Mouse (Mus musculus): Measurements from ENCODE around the gene Glipr2. TPM values are rescaled to one million over a fixed set of nuclear protein-coding genes. Genes with fewer than 3 reads are reported as not detected.
A peak's percentile ranks its signal among the peaks of the same experiment; 100 is the strongest.

The Glipr2 gene
- polyA plus RNA-seq, 1 experiment, result 2.9 TPM

DNA sequence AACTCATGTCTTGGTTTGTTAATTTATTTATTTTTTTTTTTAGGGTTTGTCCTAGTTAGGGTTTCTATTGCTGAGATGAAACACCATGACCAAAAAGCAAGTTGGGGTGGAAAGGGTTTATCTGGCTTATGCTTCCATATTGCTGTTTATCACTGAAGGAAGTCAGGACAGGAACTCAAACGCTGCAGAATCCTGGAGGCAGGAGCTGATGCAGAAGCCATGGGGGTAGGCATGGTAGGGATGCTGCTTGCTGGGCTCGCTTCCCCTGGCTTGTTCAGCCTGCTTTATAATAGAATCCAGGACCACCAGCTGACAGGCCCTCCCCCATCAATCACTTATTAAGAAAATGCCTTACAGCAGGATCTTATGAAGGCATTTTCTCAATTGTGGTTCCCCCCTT, 53.7 kb downstream of the Glipr2 start:
- Histone ChIP-seq H3K27ac (replicated peaks; ENCODE audit: low read depth, low read length) (no peak overlapping the region), H3K4me1 (ENCODE audit: control insufficient read depth, insufficient read depth, insufficient read length, low read length) (peaks cover 9% of the 10 kb centered on the region; the same call in 1 of the 2 replicates), H3K4me3 (ENCODE audit: insufficient read depth, low read depth, low read length) (no peak overlapping the region)

DNA sequence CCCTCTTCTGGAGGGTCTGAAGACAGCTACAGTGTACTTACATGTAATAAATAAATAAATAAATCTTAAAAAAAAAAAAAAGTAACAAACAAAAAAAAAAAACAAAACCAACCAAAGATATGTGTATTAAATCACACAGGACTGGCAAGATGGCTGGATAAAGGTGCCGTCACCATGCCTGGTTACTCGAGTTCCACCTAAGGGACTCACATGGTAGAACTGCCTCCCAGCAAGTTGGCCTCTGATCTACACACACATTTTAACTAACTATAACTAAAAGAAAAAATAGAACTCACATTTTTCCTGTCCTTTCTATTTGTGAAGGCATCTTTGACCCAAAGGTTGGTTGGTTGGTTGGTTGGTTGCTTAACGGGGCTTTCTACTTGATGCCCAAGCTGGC, 54.6 kb downstream of the Glipr2 start:
- H3K4me3 ChIP-seq (ENCODE audit: insufficient read depth, low read depth, low read length), result peak overlapping the region; percentile 86
- peak overlapping the region; percentile 70; the same call in 1 of the 2 replicates for H3K27ac ChIP-seq (replicated peaks; ENCODE audit: low read depth, low read length)
- peaks cover 11% of the 10 kb centered on the region; the same call in 1 of the 2 replicates for H3K4me1 ChIP-seq (ENCODE audit: control insufficient read depth, insufficient read depth, insufficient read length, low read length)

DNA sequence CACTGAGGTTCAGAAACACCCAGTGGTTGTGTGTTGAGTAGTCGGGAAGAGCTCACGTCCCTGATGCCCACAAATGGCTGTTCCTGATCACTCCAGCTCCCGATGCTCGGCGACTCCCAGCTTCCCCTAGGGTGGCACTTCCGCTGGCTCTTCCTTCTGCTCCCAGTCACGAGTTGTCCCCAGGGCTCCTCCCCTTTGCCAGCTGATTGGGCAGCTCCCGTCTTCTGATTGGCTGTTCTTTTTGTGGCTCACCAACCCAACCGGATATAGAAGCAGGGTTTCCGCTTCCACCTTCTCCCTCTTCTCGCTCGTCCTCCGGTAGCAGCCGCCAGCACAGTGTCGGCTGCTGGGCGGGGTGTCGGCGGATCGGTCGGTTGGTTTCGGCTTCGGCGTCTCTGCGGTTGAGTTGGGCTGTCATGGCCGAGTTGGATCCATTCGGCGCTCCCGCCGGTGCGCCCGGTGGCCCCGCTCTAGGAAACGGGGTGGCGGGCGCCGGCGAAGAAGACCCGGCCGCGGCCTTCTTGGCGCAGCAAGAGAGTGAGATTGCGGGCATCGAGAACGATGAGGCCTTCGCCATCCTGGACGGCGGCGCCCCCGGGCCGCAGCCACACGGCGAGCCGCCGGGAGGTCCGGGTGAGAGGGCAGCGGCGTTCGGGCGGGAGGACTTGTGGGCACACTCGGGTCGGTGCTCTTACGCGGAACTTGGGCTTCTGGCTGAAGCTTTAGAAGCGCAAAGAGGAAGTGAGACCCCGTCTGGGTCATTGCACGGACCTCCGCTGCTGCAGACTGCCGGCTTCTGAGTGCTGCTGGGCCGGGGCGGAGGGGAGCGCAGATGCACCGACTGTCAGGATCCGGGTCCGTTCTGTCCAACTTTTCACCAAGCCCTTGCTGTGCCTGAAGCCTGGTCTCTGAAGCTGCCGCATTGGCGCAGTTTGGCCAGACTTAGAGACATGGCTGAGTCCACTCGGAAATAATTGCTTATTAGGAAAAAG, 55.5 kb downstream of the Glipr2 start:
- Histone ChIP-seq H3K4me1 (ENCODE audit: control insufficient read depth, insufficient read depth, insufficient read length, low read length) (peaks cover 11% of the 10 kb centered on the region; the same call in 1 of the 2 replicates), H3K27ac (replicated peaks; ENCODE audit: low read depth, low read length) (peak overlapping the region; percentile 70), H3K4me3 (ENCODE audit: insufficient read depth, low read depth, low read length) (peak overlapping the region; percentile 86)

DNA sequence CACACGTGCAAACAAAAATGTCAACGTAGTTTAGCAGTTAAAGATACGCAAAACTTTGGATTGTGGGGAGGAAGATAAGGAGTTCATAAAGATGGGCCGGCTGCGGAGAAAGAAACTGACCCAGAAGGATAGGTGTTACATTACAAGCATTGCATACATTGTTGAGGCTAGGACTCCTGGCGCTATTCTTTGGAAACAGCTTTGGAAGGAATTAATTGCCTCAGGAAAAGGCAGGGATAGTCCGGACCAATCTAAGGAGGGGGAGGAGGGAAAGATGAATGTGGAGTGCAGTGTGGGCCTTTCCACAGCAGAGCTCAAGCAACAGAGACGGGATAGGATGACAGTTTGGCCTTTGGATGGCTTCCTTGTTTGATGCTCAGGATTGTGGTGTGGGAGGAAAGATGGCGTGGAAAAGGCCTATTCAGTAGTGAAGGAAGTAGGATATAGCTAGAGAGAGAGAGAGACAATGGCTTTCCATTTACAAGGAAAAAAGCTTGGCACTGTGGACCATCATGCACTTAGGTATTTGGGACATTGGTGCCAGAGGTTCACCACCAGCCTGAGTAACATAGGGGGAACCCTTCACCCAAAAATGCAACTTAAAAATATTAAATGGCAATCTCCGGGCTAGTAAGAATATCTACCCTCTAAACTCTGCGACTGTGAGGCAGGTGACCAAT, 56.3 kb downstream of the Glipr2 start:
- H3K4me1 ChIP-seq (ENCODE audit: control insufficient read depth, insufficient read depth, insufficient read length, low read length), result peaks cover 11% of the 10 kb centered on the region; the same call in 1 of the 2 replicates
- H3K27ac ChIP-seq (replicated peaks; ENCODE audit: low read depth, low read length), result 0 out of 2 replicates have a peak overlapping the region, but pooled peaks have one; percentile 65
- peak overlapping the region; percentile 86 for H3K4me3 ChIP-seq (ENCODE audit: insufficient read depth, low read depth, low read length)

- peaks cover 11% of the 10 kb centered on the region; the same call in 1 of the 2 replicates for H3K4me1 ChIP-seq (ENCODE audit: control insufficient read depth, insufficient read depth, insufficient read length, low read length)
- no peak overlapping the region for H3K27ac ChIP-seq (replicated peaks; ENCODE audit: low read depth, low read length)
- no peak overlapping the region for H3K4me3 ChIP-seq (ENCODE audit: insufficient read depth, low read depth, low read length)
These were observed 58.9 kb downstream of the Glipr2 start for GRCm38 (mm10) chr4:44016071-44016470.

DNA sequence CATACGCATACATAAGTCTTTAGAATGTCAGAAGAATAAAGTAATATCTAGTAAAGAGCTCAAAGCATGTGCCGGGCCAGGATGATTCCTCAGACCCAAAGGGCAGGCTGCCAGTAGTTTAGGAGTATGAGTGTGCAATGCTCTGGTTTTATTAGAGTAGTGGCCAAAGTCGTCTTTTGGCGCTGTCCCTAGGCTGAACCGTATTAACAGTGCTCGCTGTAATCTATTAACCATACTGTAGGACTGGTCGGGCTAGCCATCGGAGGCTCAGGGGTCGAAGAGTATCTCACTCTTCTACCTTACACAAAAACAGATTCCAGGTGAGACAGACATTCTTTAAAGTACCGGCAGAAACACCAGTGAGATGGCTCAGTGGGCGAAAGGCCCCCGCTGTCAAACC, 59.6 kb downstream of the Glipr2 start:
- peaks cover 11% of the 10 kb centered on the region; the same call in 1 of the 2 replicates for H3K4me1 ChIP-seq (ENCODE audit: control insufficient read depth, insufficient read depth, insufficient read length, low read length)
- no peak overlapping the region for H3K27ac ChIP-seq (replicated peaks; ENCODE audit: low read depth, low read length)
- no peak overlapping the region for H3K4me3 ChIP-seq (ENCODE audit: insufficient read depth, low read depth, low read length)

DNA sequence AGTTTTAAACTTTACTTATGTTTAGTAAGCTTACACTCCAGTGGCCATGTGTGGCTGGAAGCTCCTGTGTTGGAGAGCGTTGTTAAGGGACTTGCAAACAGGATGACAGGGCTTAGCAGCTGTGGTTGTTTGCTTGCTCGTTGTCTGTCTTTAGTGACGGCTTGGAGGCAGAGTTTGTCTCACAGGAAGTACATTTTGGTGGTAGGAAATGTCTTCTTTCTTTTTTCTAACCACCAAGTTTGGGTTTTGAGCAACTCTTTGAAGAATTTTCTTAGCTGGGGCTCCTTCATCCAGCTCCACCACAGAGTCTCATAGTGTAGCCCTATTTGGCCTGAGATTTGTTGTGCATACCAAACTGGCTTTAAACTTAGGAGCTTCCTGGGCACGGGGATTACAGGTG, 65.1 kb downstream of the Glipr2 start:
- Histone ChIP-seq H3K27ac (replicated peaks; ENCODE audit: low read depth, low read length) (no peak overlapping the region), H3K4me3 (ENCODE audit: insufficient read depth, low read depth, low read length) (no peak overlapping the region), H3K4me1 (ENCODE audit: control insufficient read depth, insufficient read depth, insufficient read length, low read length) (no peaks in the 10 kb centered on the region)

DNA sequence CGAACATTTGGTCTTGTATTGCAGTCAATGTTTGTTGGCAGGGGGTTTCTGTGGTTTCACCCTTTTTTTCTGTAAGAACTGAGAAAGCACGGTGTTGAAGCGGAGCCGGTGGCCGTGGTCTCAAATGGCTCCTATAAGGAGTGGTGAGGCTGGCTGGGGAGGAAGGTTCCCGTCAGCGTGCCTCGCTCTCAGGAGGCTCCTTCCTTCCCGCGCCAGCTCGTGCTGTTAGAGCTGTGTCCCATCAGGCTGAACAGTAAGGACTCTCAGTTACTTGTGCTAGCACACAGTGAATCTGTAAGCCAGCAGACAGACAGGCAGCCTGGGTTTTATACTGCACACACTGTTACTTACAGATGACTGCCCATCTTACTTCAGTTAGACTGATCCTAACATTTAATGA, 65.6 kb downstream of the Glipr2 start:
- H3K4me3 ChIP-seq (ENCODE audit: insufficient read depth, low read depth, low read length), result no peak overlapping the region
- no peak overlapping the region for H3K27ac ChIP-seq (replicated peaks; ENCODE audit: low read depth, low read length)

DNA sequence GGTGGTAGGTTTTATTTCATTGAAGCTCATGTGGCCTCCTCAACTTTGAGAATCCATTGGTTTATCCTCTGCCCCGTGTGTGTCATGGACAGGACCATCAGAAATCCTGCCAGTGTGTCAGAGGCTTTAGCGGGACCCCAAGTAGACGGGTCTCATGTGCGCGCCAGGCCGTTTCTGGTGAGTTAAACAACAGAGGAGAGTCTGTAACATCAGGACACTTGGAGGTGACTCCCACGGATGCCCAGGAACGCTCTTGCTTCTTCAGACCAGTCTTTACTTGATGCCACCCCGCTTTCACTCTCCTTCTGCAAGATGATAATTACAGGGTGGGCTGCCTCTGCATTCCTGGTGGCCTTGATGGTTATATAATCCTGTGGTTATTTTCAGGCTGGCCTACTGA, 66.5 kb downstream of the Glipr2 start:
- H3K4me3 ChIP-seq (ENCODE audit: insufficient read depth, low read depth, low read length), result no peak overlapping the region
- no peaks in the 10 kb centered on the region for H3K4me1 ChIP-seq (ENCODE audit: control insufficient read depth, insufficient read depth, insufficient read length, low read length)
- no peak overlapping the region for H3K27ac ChIP-seq (replicated peaks; ENCODE audit: low read depth, low read length)

More for the DNA sequence above, 65.6 kb downstream of the Glipr2 start:
- no peaks in the 10 kb centered on the region for H3K4me1 ChIP-seq (ENCODE audit: control insufficient read depth, insufficient read depth, insufficient read length, low read length)

GRCm38 (mm10) chr4:44024241-44024640, 67.0 kb downstream of the Glipr2 start:
- Histone ChIP-seq H3K4me1 (ENCODE audit: control insufficient read depth, insufficient read depth, insufficient read length, low read length) (no peaks in the 10 kb centered on the region), H3K27ac (replicated peaks; ENCODE audit: low read depth, low read length) (no peak overlapping the region), H3K4me3 (ENCODE audit: insufficient read depth, low read depth, low read length) (no peak overlapping the region)

DNA sequence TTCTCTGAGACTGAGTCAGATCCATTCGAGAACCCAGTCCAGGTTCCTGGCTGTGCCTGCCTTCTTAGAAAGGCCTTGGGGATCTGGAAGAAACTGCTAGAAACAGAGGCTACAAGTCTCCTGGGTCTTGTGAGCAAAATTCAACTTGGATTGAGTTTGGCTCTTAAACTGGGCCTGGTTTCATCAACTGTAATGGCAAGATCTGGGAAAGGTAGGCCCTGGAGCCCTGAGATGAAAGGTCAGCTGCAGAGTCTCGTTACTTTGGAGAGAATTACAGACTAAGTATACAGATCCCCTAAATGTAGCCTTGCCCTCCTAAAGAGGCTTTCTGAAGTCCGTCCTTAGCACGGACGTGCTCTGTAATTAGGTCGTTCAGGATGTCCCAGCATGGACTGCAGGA, 68.4 kb downstream of the Glipr2 start:
- H3K4me1 ChIP-seq (ENCODE audit: control insufficient read depth, insufficient read depth, insufficient read length, low read length), result no peaks in the 10 kb centered on the region; the same call in 1 of the 2 replicates
- H3K4me3 ChIP-seq (ENCODE audit: insufficient read depth, low read depth, low read length), result no peak overlapping the region
- no peak overlapping the region for H3K27ac ChIP-seq (replicated peaks; ENCODE audit: low read depth, low read length)

Other genes starting within 250 kb of the Glipr2 start
- gene Olfr71, start 247.1 kb upstream of the Glipr2 start, polyA plus RNA-seq (2012; ENCODE audit: insufficient read depth, insufficient read length, missing spikeins), result not detected in 2 replicates
- 4.7 and 5.0 TPM in 2 replicates for gene Hrct1, start 230.2 kb upstream of the Glipr2 start, polyA plus RNA-seq (2012; ENCODE audit: insufficient read depth, insufficient read length, missing spikeins)
- gene Spaar, start 227.4 kb upstream of the Glipr2 start, polyA plus RNA-seq (2012; ENCODE audit: insufficient read depth, insufficient read length, missing spikeins), result 1.9 and 2.8 TPM in 2 replicates
- gene Olfr159, start 186.4 kb upstream of the Glipr2 start, polyA plus RNA-seq (2012; ENCODE audit: insufficient read depth, insufficient read length, missing spikeins), result not detected in 2 replicates
- gene Olfr156, start 133.5 kb upstream of the Glipr2 start, polyA plus RNA-seq (2012; ENCODE audit: insufficient read depth, insufficient read length, missing spikeins), result not detected in 2 replicates
- gene Olfr157, start 117.2 kb upstream of the Glipr2 start, polyA plus RNA-seq (2012; ENCODE audit: insufficient read depth, insufficient read length, missing spikeins), result not detected in 2 replicates
- gene Olfr155, start 105.8 kb upstream of the Glipr2 start, polyA plus RNA-seq (2012; ENCODE audit: insufficient read depth, insufficient read length, missing spikeins), result not detected in 2 replicates
- 2.0 and 2.4 TPM in 2 replicates for gene Reck, start 81.9 kb upstream of the Glipr2 start, polyA plus RNA-seq (2012; ENCODE audit: insufficient read depth, insufficient read length, missing spikeins)
- gene Ccin, start 26.1 kb downstream of the Glipr2 start, polyA plus RNA-seq (2012; ENCODE audit: insufficient read depth, insufficient read length, missing spikeins), result not detected in 2 replicates
- gene Clta, start 47.1 kb downstream of the Glipr2 start, polyA plus RNA-seq (2012; ENCODE audit: insufficient read depth, insufficient read length, missing spikeins), result 97.5 and 140 TPM in 2 replicates
- gene Gne, start 126.8 kb downstream of the Glipr2 start, polyA plus RNA-seq (2012; ENCODE audit: insufficient read depth, insufficient read length, missing spikeins), result 17.4 and 17.8 TPM in 2 replicates